Comparison of ENCODE assay signal across 32 mouse cellular contexts in the genomic region with DNA sequence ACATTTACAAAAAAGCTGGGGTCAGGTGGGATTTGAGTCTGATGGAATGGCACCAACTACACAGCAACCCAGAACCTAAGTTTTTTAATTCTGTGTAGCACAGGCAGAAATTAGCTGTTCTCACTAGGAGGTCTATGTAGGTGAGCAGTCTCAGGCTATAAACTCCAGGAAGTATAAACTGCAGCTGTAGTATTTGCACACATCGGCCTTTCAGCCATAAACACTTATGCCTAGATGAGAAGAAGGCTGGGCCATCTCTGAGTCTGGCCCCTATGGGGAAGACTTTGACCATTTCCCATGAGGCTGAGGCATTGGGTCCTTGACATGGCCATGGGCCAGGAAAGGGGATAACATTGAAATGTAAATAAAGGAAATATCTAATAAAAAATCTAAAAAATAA.
"Had no signal": no experiment of that assay in that cellular context is flagged by ENCODE, and none has a peak within 500 bp of the region (broad histone marks: within the 10 kb centered on the region; RNA-seq: fewer than 3 reads in every experiment).

No protein-coding gene starts in this region.

- DNase-seq: left cerebral cortex, postnatal 4 days; liver; liver, embryonic 13.5 days; liver, postnatal 0 days; lung, adult 18-20 months; lung, adult 2 months; lung, embryonic 14.5 days; lung, postnatal 10 days; lung, postnatal 14 days; lung, postnatal 36 days; lung, postnatal 4 days; midbrain, embryonic 14.5 days had no signal

- H3K9me3 ChIP-seq: limb, embryonic 10.5 days; limb, embryonic 12.5 days; limb, embryonic 13.5 days; limb, embryonic 15.5 days; liver, embryonic 12.5 days; liver, embryonic 13.5 days; liver, embryonic 15.5 days; lung, embryonic 15.5 days; megakaryocyte, embryonic 14.5 days; midbrain, embryonic 10.5 days; midbrain, embryonic 12.5 days; midbrain, embryonic 13.5 days; midbrain, embryonic 15.5 days; neural tube, embryonic 12.5 days had no signal

- H3K4me1 ChIP-seq: limb, embryonic 10.5 days; limb, embryonic 12.5 days; limb, embryonic 13.5 days; limb, embryonic 15.5 days; liver, embryonic 12.5 days; liver, embryonic 13.5 days; liver, embryonic 15.5 days; lung, embryonic 15.5 days; midbrain, embryonic 10.5 days; midbrain, embryonic 12.5 days; midbrain, embryonic 13.5 days; midbrain, embryonic 15.5 days; neural tube, embryonic 12.5 days had no signal

- H3K4me3 ChIP-seq: limb, embryonic 10.5 days; limb, embryonic 12.5 days; limb, embryonic 13.5 days; limb, embryonic 15.5 days; liver, embryonic 12.5 days; liver, embryonic 13.5 days; liver, embryonic 15.5 days; lung, embryonic 15.5 days; megakaryocyte, embryonic 14.5 days; midbrain, embryonic 10.5 days; midbrain, embryonic 12.5 days; midbrain, embryonic 13.5 days; midbrain, embryonic 15.5 days; myocyte; neural tube, embryonic 12.5 days had no signal

- H3K4me2 ChIP-seq: limb, embryonic 12.5 days; limb, embryonic 13.5 days; limb, embryonic 15.5 days; liver, embryonic 11.5 days; liver, embryonic 12.5 days; liver, embryonic 13.5 days; liver, embryonic 15.5 days; lung, embryonic 14.5 days; lung, embryonic 15.5 days; midbrain, embryonic 11.5 days; midbrain, embryonic 12.5 days; midbrain, embryonic 13.5 days; midbrain, embryonic 15.5 days; neural tube, embryonic 12.5 days had no signal

- H3K27me3 ChIP-seq: limb, embryonic 12.5 days; limb, embryonic 13.5 days; limb, embryonic 15.5 days; liver, embryonic 12.5 days; liver, embryonic 13.5 days; liver, embryonic 15.5 days; lung, embryonic 15.5 days; megakaryocyte, embryonic 14.5 days; midbrain, embryonic 12.5 days; midbrain, embryonic 13.5 days; midbrain, embryonic 15.5 days; neural tube, embryonic 12.5 days had no signal

- H3K36me3 ChIP-seq: limb, embryonic 10.5 days; limb, embryonic 12.5 days; limb, embryonic 13.5 days; limb, embryonic 15.5 days; liver, embryonic 12.5 days; liver, embryonic 13.5 days; liver, embryonic 15.5 days; lung, embryonic 15.5 days; midbrain, embryonic 10.5 days; midbrain, embryonic 12.5 days; midbrain, embryonic 13.5 days; midbrain, embryonic 15.5 days; neural tube, embryonic 12.5 days had no signal

- H3K27ac ChIP-seq: limb, embryonic 10.5 days; limb, embryonic 12.5 days; limb, embryonic 13.5 days; limb, embryonic 15.5 days; liver, embryonic 12.5 days; liver, embryonic 13.5 days; liver, embryonic 14.5 days; liver, embryonic 15.5 days; lung, embryonic 15.5 days; macrophage; midbrain, embryonic 10.5 days; midbrain, embryonic 12.5 days; midbrain, embryonic 13.5 days; midbrain, embryonic 15.5 days; neural tube, embryonic 12.5 days had no signal

- ATAC-seq: liver, embryonic 12.5 days; liver, postnatal 0 days; lung, postnatal 0 days; midbrain, embryonic 13.5 days; midbrain, embryonic 15.5 days; midbrain, embryonic 16.5 days had no signal

- H3K9ac ChIP-seq: limb, embryonic 12.5 days; limb, embryonic 13.5 days; limb, embryonic 15.5 days; liver, embryonic 12.5 days; liver, embryonic 13.5 days; liver, embryonic 14.5 days; liver, embryonic 15.5 days; liver, postnatal 0 days; lung, embryonic 14.5 days; lung, embryonic 15.5 days; midbrain, embryonic 12.5 days; midbrain, embryonic 13.5 days; midbrain, embryonic 15.5 days; neural tube, embryonic 12.5 days had no signal
